Comparison of ENCODE assay signal across 20 mouse cellular contexts in the genomic region with DNA sequence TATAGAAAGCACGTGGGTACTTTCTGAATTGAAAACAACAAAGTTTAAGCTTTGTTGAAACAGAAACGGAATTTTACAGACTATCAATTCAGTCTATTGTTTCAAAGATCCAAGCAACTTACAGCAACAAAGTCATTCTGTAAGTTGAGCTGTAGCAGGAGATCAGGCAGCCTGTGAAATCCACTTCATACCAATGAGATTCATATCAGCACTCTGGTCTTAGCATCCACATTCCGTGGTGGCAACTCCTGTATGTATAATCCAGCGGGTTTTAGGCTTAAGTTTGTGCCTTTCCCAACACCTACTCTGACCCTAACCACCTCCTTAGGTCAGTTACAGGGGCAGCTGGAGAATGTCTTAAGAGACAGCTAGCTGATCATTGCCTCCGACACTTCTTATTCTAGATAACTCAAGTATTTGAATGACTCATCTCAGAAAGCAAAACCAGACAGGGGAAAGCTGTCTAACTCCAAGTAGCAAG. TPM values are rescaled to one million over a fixed set of nuclear protein-coding genes. Genes with fewer than 3 reads are reported as not detected.
DNase-seq lines count a peak whose midpoint lies in the region; ATAC-seq and TF ChIP-seq lines count a peak whose summit lies in the region.
"Had no signal": no experiment of that assay in that cellular context is flagged by ENCODE, and none has a peak within 500 bp of the region (broad histone marks: within the 10 kb centered on the region; RNA-seq: fewer than 3 reads in every experiment).

No protein-coding gene starts in this region.

- H3K36me3 ChIP-seq in heart, embryonic 13.5 days: no peaks in the 10 kb centered on the region
- no peaks in the 10 kb centered on the region for H3K36me3 ChIP-seq in myocyte (ENCODE audit: control insufficient read depth, insufficient read depth)
- H3K36me3 ChIP-seq in forebrain, embryonic 12.5 days (replicated peaks): no peaks in the 10 kb centered on the region
- H3K36me3 ChIP-seq: G1E; hindbrain, embryonic 10.5 days had no signal

- peak overlapping the region; percentile 39 for H3K4me2 ChIP-seq in heart, embryonic 13.5 days
- H3K4me2 ChIP-seq in myocyte (ENCODE audit: low read depth): peak overlapping the region; percentile 56
- H3K4me2 ChIP-seq in forebrain, embryonic 12.5 days: no peak overlapping the region
- H3K4me2 ChIP-seq: embryonic facial prominence, embryonic 12.5 days; limb, embryonic 13.5 days had no signal

- no peak overlapping the region for H3ac ChIP-seq in myocyte (ENCODE audit: control insufficient read depth, insufficient read length)

- 14% methylated on average over 5 of the region's 5 CpGs for WGBS in heart, embryonic 13.5 days
- 62% methylated on average over 5 of the region's 5 CpGs for WGBS in forebrain, embryonic 12.5 days

- no peak for TF ChIP-seq POLR2A in myocyte (IDR thresholded peaks at IDR 0.05; ENCODE audit: insufficient read length, low read depth)

- intact Hi-C loops in heart, postnatal 14 days (cut with DNase I): no loop called here

- no peaks in the 10 kb centered on the region for H3K27me3 ChIP-seq in heart, embryonic 13.5 days (replicated peaks)
- H3K27me3 ChIP-seq in myocyte (ENCODE audit: control insufficient read depth, insufficient read depth, insufficient read length): no peaks in the 10 kb centered on the region
- H3K27me3 ChIP-seq in forebrain, embryonic 12.5 days: no peaks in the 10 kb centered on the region
- H3K27me3 ChIP-seq: embryonic facial prominence, embryonic 12.5 days; limb, embryonic 13.5 days had no signal

- peak; percentile 37 to 38 for DNase-seq in heart, adult 9 months (ENCODE audit: low spot score in 2 of 2)
- no peak for DNase-seq in heart, postnatal 14 days
- DNase-seq in NIH3T3 (ENCODE audit: low read depth): peak; percentile 62
- DNase-seq in frontal cortex, postnatal 14 days (ENCODE audit: low spot score in 2 of 2): no peak
- DNase-seq: adrenal gland, adult 2 months; cerebellum, postnatal 36 days; gastrocnemius, postnatal 36 days; kidney, adult 2 months; kidney, postnatal 14 days; layer of hippocampus, adult 9-11 months; midbrain, embryonic 14.5 days had no signal

- peaks cover 37% of the 10 kb centered on the region for H3K4me1 ChIP-seq in heart, embryonic 13.5 days
- H3K4me1 ChIP-seq in forebrain, embryonic 12.5 days: no peaks in the 10 kb centered on the region
- H3K4me1 ChIP-seq: embryonic facial prominence, embryonic 12.5 days; forebrain, embryonic 10.5 days; hindbrain, embryonic 10.5 days had no signal

- peak overlapping the region; percentile 68 for H3K27ac ChIP-seq in heart, embryonic 13.5 days (replicated peaks)
- no peak overlapping the region for H3K27ac ChIP-seq in forebrain, embryonic 12.5 days
- H3K27ac ChIP-seq: embryonic facial prominence, embryonic 12.5 days; forebrain, embryonic 10.5 days; hindbrain, embryonic 10.5 days; limb, embryonic 13.5 days; liver, embryonic 14.5 days had no signal

- no peak overlapping the region for H3K4me3 ChIP-seq in heart, embryonic 13.5 days
- H3K4me3 ChIP-seq in myocyte: no peak overlapping the region
- H3K4me3 ChIP-seq in forebrain, embryonic 12.5 days (replicated peaks): no peak overlapping the region
- H3K4me3 ChIP-seq: embryonic facial prominence, embryonic 12.5 days; forebrain, embryonic 10.5 days; hindbrain, embryonic 10.5 days; limb, embryonic 13.5 days had no signal

- H3K9me3 ChIP-seq in heart, embryonic 13.5 days: no peaks in the 10 kb centered on the region
- H3K9me3 ChIP-seq in forebrain, embryonic 12.5 days: no peaks in the 10 kb centered on the region
- H3K9me3 ChIP-seq: embryonic facial prominence, embryonic 12.5 days; forebrain, embryonic 10.5 days; G1E; hindbrain, embryonic 10.5 days; limb, embryonic 13.5 days had no signal

- no peak for ATAC-seq in heart, embryonic 13.5 days (ENCODE audit: extremely low read depth, insufficient number of reproducible peaks, low FRiP score, low TSS enrichment)
- no peak for ATAC-seq in forebrain, embryonic 12.5 days (ENCODE audit: low FRiP score)

- no peak overlapping the region for H3K9ac ChIP-seq in heart, embryonic 13.5 days
- H3K9ac ChIP-seq in forebrain, embryonic 12.5 days: no peak overlapping the region
- H3K9ac ChIP-seq: embryonic facial prominence, embryonic 12.5 days; limb, embryonic 13.5 days; liver, embryonic 14.5 days had no signal

- no peaks in the 10 kb centered on the region for H3K79me2 ChIP-seq in myocyte (ENCODE audit: control insufficient read depth, insufficient read depth)

TF ChIP-seq in myocyte, 11 proteins besides CTCF, POLR2A, EP300 and RAD21:
- TF ChIP-seq TCF3 (IDR thresholded peaks at IDR 0.05; ENCODE audit: insufficient read length, low read depth): no peak
- TF ChIP-seq MYOD1 (IDR thresholded peaks at IDR 0.05; ENCODE audit: control insufficient read depth in 1 of 3, insufficient read length in 2 of 3, low read depth in 2 of 3): no peak
TF ChIP-seq in myocyte: peak in this region for 0.

RNA-seq across cellular contexts. Expression of gene Slc1a3, which starts 34.3 kb away (rescaled TPM):
- total RNA-seq in heart, postnatal 14 days (2021): 1 to 10 TPM; 1.9 to 3.2 TPM
- polyA plus RNA-seq in heart, embryonic 13.5 days (2015; fragmentation: Nextera tagmentation; extraction: Ambion mirVana): 12.7 and 14.8 TPM in 2 replicates
- 0.47 TPM for polyA plus RNA-seq in myocyte (2012; fragmentation: generic; extraction: Trizol)
- 63.9 and 75.1 TPM in 2 replicates for polyA plus RNA-seq in forebrain, embryonic 12.5 days (2016; fragmentation: Nextera tagmentation; extraction: Ambion mirVana)
- polyA plus RNA-seq: G1E had no signal

Comparison
In these comparisons a context has a peak if more than half of its experiments do, and no peak if none do; other contexts are left out.
1. DNase-seq: peak in heart, adult 9 months (2 of 2) and NIH3T3 (single experiment); none in heart, postnatal 14 days (0 of 2) and frontal cortex, postnatal 14 days (0 of 2).